Mouse (Mus musculus) kidney, embryonic 16.5 days (tissue): Measurements from ENCODE around the gene Ptrh2. TPM values are rescaled to one million over a fixed set of nuclear protein-coding genes. Genes with fewer than 3 reads are reported as not detected.
A peak's percentile ranks its signal among the peaks of the same experiment; 100 is the strongest.

ENCODE experiments used
- ATAC-seq: fragments of 200-750 bp; cut with Nextera tagmentation; 2 replicates; pipeline ENCODE4 v1.8.0; 2017; ENCODE audit warnings: moderate TSS enrichment; ENCODE audit not compliant: low FRiP score, low TSS enrichment
- H3K27ac ChIP-seq: fragments of 300-500 bp; sonication (generic); 2 replicates; pipeline ENCODE4 v1.5.1; 2014; ENCODE audit warnings: low read length
- H3K27me3 ChIP-seq: fragments of 300-500 bp; sonication (generic); 2 replicates; pipeline ENCODE4 v1.6.1; 2014; ENCODE audit warnings: low read length, control low read depth, mixed read lengths; ENCODE audit not compliant: insufficient read depth
- H3K36me3 ChIP-seq: fragments of 300-500 bp; sonication (generic); 2 replicates; pipeline ENCODE4 v1.6.1; 2014; ENCODE audit warnings: low read length, control low read depth, mixed read lengths; ENCODE audit not compliant: insufficient read depth
- H3K4me1 ChIP-seq: fragments of 300-500 bp; sonication (generic); 2 replicates; pipeline ENCODE4 v1.6.1; 2014; ENCODE audit warnings: low read length, control low read depth, mixed read lengths; ENCODE audit not compliant: insufficient read depth
- H3K4me2 ChIP-seq: fragments of 300-500 bp; sonication (generic); replicated peaks from 2 replicates; pipeline ENCODE4 v1.6.1; 2014; ENCODE audit warnings: low read depth, low read length
- H3K4me3 ChIP-seq: fragments of 300-500 bp; sonication (generic); 2 replicates; pipeline ENCODE4 v1.5.1; 2014; ENCODE audit warnings: mild to moderate bottlenecking, low read length
- H3K9ac ChIP-seq: fragments of 300-500 bp; sonication (generic); replicated peaks from 2 replicates; pipeline ENCODE4 v1.6.1; 2014; ENCODE audit warnings: low read length
- H3K9me3 ChIP-seq: fragments of 300-500 bp; sonication (generic); 2 replicates; pipeline ENCODE4 v1.6.1; 2016; ENCODE audit warnings: low read length, control low read depth
- WGBS: fragments of 180-500 bp; shearing (Covaris S2); extraction: QIAGEN DNeasy Blood & Tissue Kit; methylation state at CpG from one replicate; pipeline ENCODE4 v1.1.7; 2014; 5-methylcytosine and 5-hydroxymethylcytosine counted together
- polyA plus RNA-seq: library from polyadenylated mRNA; unstranded; fragments of >200 nt; fragmentation: Nextera tagmentation; extraction: Ambion mirVana; gene quantifications from 2 replicates; pipeline ENCODE4 v1.2.1, GENCODE M21; 2015

The Ptrh2 gene
- polyA plus RNA-seq: 33.1 and 35.6 TPM in 2 replicates

GRCm38 (mm10) chr11:86683395-86684125, at the start of gene Ptrh2, which contains the start of gene Vmp1:
Gene Ptrh2, plus strand, starts transcription at chr11:86683985.
Gene Vmp1, minus strand, starts transcription at chr11:86683836.
- H3K36me3 ChIP-seq: peaks cover 3% of the 10 kb centered on the region; the same call in 1 of the 2 replicates
- no peaks in the 10 kb centered on the region for H3K9me3 ChIP-seq
- H3K9ac ChIP-seq: peak within 1 kb of the TSS; percentile 79
- under 1% methylated on average over 55 of the region's 56 CpGs for WGBS
- peak; percentile 92 for ATAC-seq
- peak within 1 kb of the TSS; percentile 73 for H3K4me2 ChIP-seq
- H3K27ac ChIP-seq: peak within 1 kb of the TSS; percentile 91
- peak within 1 kb of the TSS; percentile 74 for H3K4me3 ChIP-seq
- H3K4me1 ChIP-seq: peaks cover 44% of the 10 kb centered on the region
- no peaks in the 10 kb centered on the region for H3K27me3 ChIP-seq

- H3K9me3 ChIP-seq: no peaks in the 10 kb centered on the region
- H3K4me2 ChIP-seq: no peak overlapping the region
- H3K27me3 ChIP-seq: no peaks in the 10 kb centered on the region
- H3K9ac ChIP-seq: no peak overlapping the region
- no peaks in the 10 kb centered on the region for H3K4me1 ChIP-seq
- peaks cover 10% of the 10 kb centered on the region for H3K36me3 ChIP-seq
- no peak overlapping the region for H3K4me3 ChIP-seq
- WGBS: 95% methylated on average over 6 of the region's 6 CpGs
- no peak overlapping the region for H3K27ac ChIP-seq
- ATAC-seq: no peak
These were observed 49.4 kb upstream of the Ptrh2 start for GRCm38 (mm10) chr11:86634396-86634795.

GRCm38 (mm10) chr11:86637697-86638096, 46.1 kb upstream of the Ptrh2 start:
- ATAC-seq: no peak
- WGBS: 56% methylated on average over 2 of the region's 2 CpGs
- Histone ChIP-seq H3K4me1 (no peaks in the 10 kb centered on the region), H3K4me2 (no peak overlapping the region), H3K27ac (no peak overlapping the region), H3K9me3 (no peaks in the 10 kb centered on the region), H3K36me3 (peaks cover 13% of the 10 kb centered on the region; the same call in 1 of the 2 replicates), H3K9ac (no peak overlapping the region), H3K4me3 (no peak overlapping the region), H3K27me3 (no peaks in the 10 kb centered on the region)

- no peaks in the 10 kb centered on the region for H3K4me1 ChIP-seq
- H3K9me3 ChIP-seq: no peaks in the 10 kb centered on the region
- no peaks in the 10 kb centered on the region for H3K27me3 ChIP-seq
- no peak for ATAC-seq
- H3K36me3 ChIP-seq: 0 out of 2 replicates have a peak, but pooled peaks cover 6% of the 10 kb centered on the region
- no peak overlapping the region for H3K4me3 ChIP-seq
- H3K9ac ChIP-seq: no peak overlapping the region
- no peak overlapping the region for H3K4me2 ChIP-seq
- peak overlapping the region; percentile 66; the same call in 1 of the 2 replicates for H3K27ac ChIP-seq
- WGBS: 58% methylated on average over 4 of the region's 4 CpGs
These were observed 42.1 kb upstream of the Ptrh2 start for GRCm38 (mm10) chr11:86641714-86642113.

- Histone ChIP-seq H3K4me3 (no peak overlapping the region), H3K27ac (no peak overlapping the region), H3K36me3 (0 out of 2 replicates have a peak, but pooled peaks cover 6% of the 10 kb centered on the region), H3K27me3 (no peaks in the 10 kb centered on the region), H3K4me2 (no peak overlapping the region), H3K9ac (no peak overlapping the region), H3K4me1 (no peaks in the 10 kb centered on the region), H3K9me3 (no peaks in the 10 kb centered on the region)
- WGBS: 92% methylated on average over 4 of the region's 4 CpGs
- ATAC-seq: no peak
These were observed 39.2 kb upstream of the Ptrh2 start for GRCm38 (mm10) chr11:86644553-86644952.

- ATAC-seq: no peak
- Histone ChIP-seq H3K36me3 (0 out of 2 replicates have a peak, but pooled peaks cover 6% of the 10 kb centered on the region), H3K4me2 (no peak overlapping the region), H3K9me3 (no peaks in the 10 kb centered on the region), H3K27ac (peak overlapping the region; percentile 44; the same call in 1 of the 2 replicates), H3K4me3 (no peak overlapping the region), H3K4me1 (no peaks in the 10 kb centered on the region), H3K9ac (no peak overlapping the region), H3K27me3 (no peaks in the 10 kb centered on the region)
- WGBS: 72% methylated on average over 7 of the region's 7 CpGs
These were observed 37.5 kb upstream of the Ptrh2 start for GRCm38 (mm10) chr11:86646136-86646834.

- Histone ChIP-seq H3K4me2 (no peak overlapping the region), H3K9ac (no peak overlapping the region), H3K36me3 (0 out of 2 replicates have a peak, but pooled peaks cover 3% of the 10 kb centered on the region), H3K4me3 (no peak overlapping the region), H3K9me3 (no peaks in the 10 kb centered on the region), H3K27me3 (no peaks in the 10 kb centered on the region), H3K27ac (peak overlapping the region; percentile 44; the same call in 1 of the 2 replicates), H3K4me1 (no peaks in the 10 kb centered on the region)
- no peak for ATAC-seq
- WGBS: 80% methylated on average over 3 of the region's 3 CpGs
These were observed 36.8 kb upstream of the Ptrh2 start for GRCm38 (mm10) chr11:86646885-86647459.

GRCm38 (mm10) chr11:86647706-86648447, 35.9 kb upstream of the Ptrh2 start:
- Histone ChIP-seq H3K4me2 (no peak overlapping the region), H3K9ac (no peak overlapping the region), H3K27ac (no peak overlapping the region), H3K36me3 (no peaks in the 10 kb centered on the region), H3K4me3 (no peak overlapping the region), H3K4me1 (no peaks in the 10 kb centered on the region), H3K9me3 (no peaks in the 10 kb centered on the region), H3K27me3 (no peaks in the 10 kb centered on the region)
- WGBS: 80% methylated on average over 15 of the region's 15 CpGs
- no peak for ATAC-seq

GRCm38 (mm10) chr11:86649542-86649941, 34.2 kb upstream of the Ptrh2 start:
- no peaks in the 10 kb centered on the region for H3K36me3 ChIP-seq
- WGBS: 85% methylated on average over 1 of the region's 1 CpGs
- ATAC-seq: no peak
- H3K4me2 ChIP-seq: no peak overlapping the region
- no peaks in the 10 kb centered on the region for H3K4me1 ChIP-seq
- H3K27ac ChIP-seq: no peak overlapping the region
- no peak overlapping the region for H3K9ac ChIP-seq
- no peaks in the 10 kb centered on the region for H3K9me3 ChIP-seq
- H3K4me3 ChIP-seq: no peak overlapping the region
- no peaks in the 10 kb centered on the region for H3K27me3 ChIP-seq
